Mouse (Mus musculus) liver, postnatal 0 days (tissue): ENCODE results near the gene E130308A19Rik. TPM values are rescaled to one million over a fixed set of nuclear protein-coding genes. Genes with fewer than 3 reads are reported as not detected.

Experiments
- ATAC-seq: fragments of 200-750 bp; cut with Nextera tagmentation; 2 replicates; pipeline ENCODE4 v1.8.0; 2017; ENCODE audit warnings: mild to moderate bottlenecking, moderate library complexity
- DNase-seq: peaks from one replicate; pipeline ENCODE4 v3.0.0-alpha.2; 2016
- H3K27ac ChIP-seq: fragments of 300-500 bp; sonication (generic); 2 replicates; pipeline ENCODE4 v1.5.1; 2014; ENCODE audit warnings: antibody characterized with exemption, moderate library complexity, mild to moderate bottlenecking, low read depth
- H3K27me3 ChIP-seq: fragments of 300-500 bp; sonication (generic); 2 replicates; pipeline ENCODE4 v1.6.1; 2014; ENCODE audit warnings: low read length, control low read depth, mixed read lengths; ENCODE audit not compliant: insufficient read depth
- H3K36me3 ChIP-seq: fragments of 300-500 bp; sonication (generic); replicated peaks from 2 replicates; pipeline ENCODE4 v1.6.1; 2014; ENCODE audit warnings: mild to moderate bottlenecking, control low read depth, low read length, moderate library complexity, mixed read lengths; ENCODE audit not compliant: insufficient read depth
- H3K4me1 ChIP-seq: fragments of 300-500 bp; sonication (generic); 2 replicates; pipeline ENCODE4 v1.6.1; 2014; ENCODE audit warnings: antibody characterized with exemption, mild to moderate bottlenecking, control low read depth; ENCODE audit not compliant: insufficient read depth
- H3K4me2 ChIP-seq: fragments of 300-500 bp; sonication (generic); 2 replicates; pipeline ENCODE4 v1.6.1; 2014; ENCODE audit warnings: low read depth, mild to moderate bottlenecking, low read length, moderate library complexity, mixed read lengths
- H3K4me3 ChIP-seq: fragments of 300-500 bp; sonication (generic); 2 replicates; pipeline ENCODE4 v1.5.1; 2014; ENCODE audit warnings: low read depth, low read length
- H3K9ac ChIP-seq: fragments of 300-500 bp; sonication (generic); replicated peaks from 2 replicates; pipeline ENCODE4 v1.6.1; 2014; ENCODE audit warnings: mild to moderate bottlenecking, moderate library complexity
- H3K9me3 ChIP-seq: fragments of 300-500 bp; sonication (generic); 2 replicates; pipeline ENCODE4 v1.6.1; 2016; ENCODE audit warnings: mild to moderate bottlenecking, control low read depth, low read length, mixed read lengths
- CTCF ChIP-seq: sonication (generic); IDR thresholded peaks from 2 replicates; pipeline ENCODE4 v1.5.1; 2016; ENCODE audit warnings: antibody characterized with exemption, low read depth
- EP300 ChIP-seq: IDR thresholded peaks from 2 replicates; pipeline ENCODE4 v1.6.1; 2016; ENCODE audit warnings: antibody characterized with exemption, low read depth, mild to moderate bottlenecking
- WGBS: fragments of 180-500 bp; shearing (Covaris S2); extraction: QIAGEN DNeasy Blood & Tissue Kit; methylation state at CpG from one replicate; pipeline ENCODE4 v1.1.7; 2014; ENCODE audit not compliant: insufficient replicate concordance; 5-methylcytosine and 5-hydroxymethylcytosine counted together
- polyA plus RNA-seq: library from polyadenylated mRNA; unstranded; fragments of >200 nt; fragmentation: Nextera tagmentation; extraction: Ambion mirVana; gene quantifications from 2 replicates; pipeline ENCODE4 v1.2.1, GENCODE M21; 2015

E130308A19Rik gene
- polyA plus RNA-seq, 1 experiment from 2014 or later: 5.5 TPM

GRCm38 (mm10) chr4:59644992-59645391, 19.0 kb downstream of the E130308A19Rik start:
- Histone ChIP-seq H3K27me3 (no peaks in the 10 kb centered on the region), H3K9me3 (no peaks in the 10 kb centered on the region), H3K27ac (no peak overlapping the region), H3K4me3 (no peak overlapping the region), H3K4me1 (peaks cover 31% of the 10 kb centered on the region), H3K36me3 (no peaks in the 10 kb centered on the region), H3K9ac (no peak overlapping the region), H3K4me2 (no peak overlapping the region)
- ATAC-seq (no peak), DNase-seq (no peak)
- no peak for TF ChIP-seq EP300
- TF ChIP-seq CTCF: no peak
- WGBS: 93% methylated on average over 4 of the region's 4 CpGs

- H3K9me3 ChIP-seq: no peaks in the 10 kb centered on the region
- H3K4me2 ChIP-seq: peak overlapping the region; percentile 53
- TF ChIP-seq EP300: no peak
- no peak for TF ChIP-seq CTCF
- no peak overlapping the region for H3K9ac ChIP-seq
- H3K36me3 ChIP-seq: no peaks in the 10 kb centered on the region
- H3K27me3 ChIP-seq: no peaks in the 10 kb centered on the region
- peak overlapping the region; percentile 34; the same call in 1 of the 2 replicates for H3K27ac ChIP-seq
- peak overlapping the region; percentile 2; the same call in 1 of the 2 replicates for H3K4me3 ChIP-seq
- DNase-seq (no peak), ATAC-seq (peak; percentile 44; the same call in 1 of the 2 replicates)
- H3K4me1 ChIP-seq: peaks cover 31% of the 10 kb centered on the region
- 54% methylated on average over 2 of the region's 2 CpGs for whole genome bisulfite sequencing
These were observed 19.6 kb downstream of the E130308A19Rik start for GRCm38 (mm10) chr4:59645610-59646009.

- 44% methylated on average over 10 of the region's 10 CpGs for WGBS
- peak overlapping the region; percentile 34; the same call in 1 of the 2 replicates for H3K27ac ChIP-seq
- H3K27me3 ChIP-seq: no peaks in the 10 kb centered on the region
- DNase-seq (no peak), ATAC-seq (peak; percentile 79)
- no peaks in the 10 kb centered on the region for H3K9me3 ChIP-seq
- H3K4me2 ChIP-seq: peak overlapping the region; percentile 53
- no peaks in the 10 kb centered on the region for H3K36me3 ChIP-seq
- H3K4me1 ChIP-seq: peaks cover 31% of the 10 kb centered on the region
- peak overlapping the region; percentile 2; the same call in 1 of the 2 replicates for H3K4me3 ChIP-seq
- TF ChIP-seq CTCF (no peak), EP300 (peak; percentile 89)
- H3K9ac ChIP-seq: no peak overlapping the region
These were observed 20.1 kb downstream of the E130308A19Rik start for GRCm38 (mm10) chr4:59646020-59646696.

- no peak for TF ChIP-seq EP300
- ATAC-seq (no peak), DNase-seq (no peak)
- 52% methylated on average over 5 of the region's 5 CpGs for WGBS
- peaks cover 28% of the 10 kb centered on the region for H3K4me1 ChIP-seq
- H3K9me3 ChIP-seq: no peaks in the 10 kb centered on the region
- H3K4me2 ChIP-seq: no peak overlapping the region
- H3K27me3 ChIP-seq: no peaks in the 10 kb centered on the region
- no peaks in the 10 kb centered on the region for H3K36me3 ChIP-seq
- H3K9ac ChIP-seq: no peak overlapping the region
- H3K27ac ChIP-seq: no peak overlapping the region
- no peak overlapping the region for H3K4me3 ChIP-seq
These were observed 23.1 kb downstream of the E130308A19Rik start for GRCm38 (mm10) chr4:59649119-59649518.

GRCm38 (mm10) chr4:59652166-59652681, 26.2 kb downstream of the E130308A19Rik start:
- Histone ChIP-seq H3K4me1 (peaks cover 33% of the 10 kb centered on the region), H3K27me3 (no peaks in the 10 kb centered on the region), H3K27ac (no peak overlapping the region), H3K9me3 (no peaks in the 10 kb centered on the region), H3K36me3 (no peaks in the 10 kb centered on the region), H3K4me3 (no peak overlapping the region), H3K9ac (no peak overlapping the region), H3K4me2 (no peak overlapping the region)
- 77% methylated on average over 1 of the region's 1 CpGs for WGBS
- DNase-seq (no peak), ATAC-seq (peak; percentile 58; the same call in 1 of the 2 replicates)
- no peak for TF ChIP-seq CTCF
- TF ChIP-seq EP300: no peak

- Histone ChIP-seq H3K4me2 (no peak overlapping the region), H3K4me3 (no peak overlapping the region), H3K4me1 (peaks cover 19% of the 10 kb centered on the region), H3K9me3 (no peaks in the 10 kb centered on the region), H3K36me3 (no peaks in the 10 kb centered on the region), H3K9ac (no peak overlapping the region), H3K27ac (no peak overlapping the region), H3K27me3 (no peaks in the 10 kb centered on the region)
- TF ChIP-seq CTCF (no peak), EP300 (no peak)
- DNase-seq: no peak
- ATAC-seq: no peak
- 69% methylated on average over 5 of the region's 5 CpGs for WGBS
These were observed 30.1 kb downstream of the E130308A19Rik start for GRCm38 (mm10) chr4:59656061-59656642.
